Comparison of ENCODE assay signal across 9 mouse cellular contexts in genomic region chr7:118437101-118437802, GRCm38 (mm10). TPM values are rescaled to one million over a fixed set of nuclear protein-coding genes. Genes with fewer than 3 reads are reported as not detected.
DNase-seq lines count a peak whose midpoint lies in the region; ATAC-seq and TF ChIP-seq lines count a peak whose summit lies in the region.
"Had no signal": no experiment of that assay in that cellular context is flagged by ENCODE, and none has a peak within 500 bp of the region (broad histone marks: within the 10 kb centered on the region; RNA-seq: fewer than 3 reads in every experiment).

No protein-coding gene starts in this region.

- TF ChIP-seq CTCF in cortical plate, adult 2 months (IDR thresholded peaks at IDR 0.05; ENCODE audit: extremely low read depth, insufficient read depth, low read length), result peak; percentile 60

- H3K9ac ChIP-seq in forebrain, embryonic 13.5 days, result no peak overlapping the region

- peaks cover 6% of the 10 kb centered on the region; the same call in 1 of the 2 replicates for H3K27me3 ChIP-seq in forebrain, embryonic 13.5 days

- intact Hi-C loops in heart, postnatal 14 days (cut with DNase I), result no loop called here

- H3K4me3 ChIP-seq in cortical plate, adult 2 months (ENCODE audit: insufficient read depth, low read length), result no peak overlapping the region
- no peak overlapping the region for H3K4me3 ChIP-seq in forebrain, embryonic 13.5 days
- H3K4me3 ChIP-seq: myocyte had no signal

- H3K27ac ChIP-seq in cortical plate, adult 2 months (ENCODE audit: insufficient read depth, low read length), result no peak overlapping the region
- no peak overlapping the region for H3K27ac ChIP-seq in forebrain, embryonic 13.5 days

- 61% methylated on average over 7 of the region's 7 CpGs for WGBS in forebrain, embryonic 13.5 days

- DNase-seq in heart, postnatal 14 days, result peak; percentile 47 to 62
- no peak for DNase-seq in heart, adult 11 months
- DNase-seq in spleen, postnatal 10 days (ENCODE audit: low spot score in 2 of 2), result peak; percentile 9 to 55
- no peak for DNase-seq in spleen, postnatal 14 days (ENCODE audit: low spot score in 2 of 2)
- peak; percentile 44 for DNase-seq in mesoderm, embryonic 11.5 days (ENCODE audit: low read depth, low spot score)
- DNase-seq in left cerebral cortex, adult 9 months (ENCODE audit: low spot score in 2 of 2), result no peak

- no peaks in the 10 kb centered on the region for H3K4me1 ChIP-seq in cortical plate, adult 2 months (ENCODE audit: control insufficient read depth, insufficient read depth, low read length)
- no peaks in the 10 kb centered on the region for H3K4me1 ChIP-seq in forebrain, embryonic 13.5 days

- ATAC-seq in forebrain, embryonic 13.5 days, result no peak

- H3K4me2 ChIP-seq in forebrain, embryonic 13.5 days, result no peak overlapping the region

- H3K36me3 ChIP-seq in forebrain, embryonic 13.5 days (ENCODE audit: poor library complexity, severe bottlenecking), result no peaks in the 10 kb centered on the region

- H3K9me3 ChIP-seq in forebrain, embryonic 13.5 days (replicated peaks), result no peaks in the 10 kb centered on the region

- no peak for TF ChIP-seq POLR2A in cortical plate, adult 2 months (IDR thresholded peaks at IDR 0.05; ENCODE audit: extremely low read depth, insufficient read depth, low read length)

RNA-seq across cellular contexts. Expression of gene Syt17, which starts 10.8 kb away (rescaled TPM):
- total RNA-seq in heart, postnatal 14 days (2021), result 1 to 10 TPM; 2.1 to 2.9 TPM
- 55.1 and 55.8 TPM in 2 replicates for polyA plus RNA-seq in cortical plate, adult 2 months (2012; rRNA removed)
- polyA plus RNA-seq in forebrain, embryonic 13.5 days (2015; fragmentation: Nextera tagmentation; extraction: Ambion mirVana), result 3.2 and 4.7 TPM in 2 replicates

RNA-seq across cellular contexts. Expression of gene Itpripl2, which starts 54.5 kb away (rescaled TPM):
- total RNA-seq in heart, postnatal 14 days (2021), result 10 to 100 TPM; 36.5 to 37.6 TPM
- polyA plus RNA-seq in cortical plate, adult 2 months (2012; rRNA removed), result 2.6 and 2.7 TPM in 2 replicates
- polyA plus RNA-seq in forebrain, embryonic 13.5 days (2015; fragmentation: Nextera tagmentation; extraction: Ambion mirVana), result 0.67 and 0.74 TPM in 2 replicates

Comparison
In these comparisons a context has a peak if more than half of its experiments do, and no peak if none do; other contexts are left out.
1. DNase-seq: peak in heart, postnatal 14 days (2 of 2), spleen, postnatal 10 days (2 of 2) and mesoderm, embryonic 11.5 days (single experiment); none in heart, adult 11 months (single experiment), spleen, postnatal 14 days (0 of 2) and left cerebral cortex, adult 9 months (0 of 2).